Mouse (Mus musculus) forebrain, embryonic 14.5 days (tissue): ENCODE measurements around the gene Anks1b. TPM values are rescaled to one million over a fixed set of nuclear protein-coding genes. Genes with fewer than 3 reads are reported as not detected.

Source experiments
- ATAC-seq: fragments of 200-750 bp; cut with Nextera tagmentation; 2 replicates; pipeline ENCODE4 v1.8.0; 2017; ENCODE audit warnings: mild to moderate bottlenecking, moderate library complexity
- DNase-seq: peaks from one replicate; pipeline ENCODE4 v3.0.0-alpha.2; 2015; ENCODE audit warnings: low spot score
- H3K27ac ChIP-seq: fragments of 300-500 bp; sonication (generic); 2 replicates; pipeline ENCODE4 v1.5.1; 2014; ENCODE audit warnings: low read depth, mild to moderate bottlenecking, control low read depth, low read length, moderate library complexity
- H3K27me3 ChIP-seq: fragments of 300-500 bp; sonication (generic); replicated peaks from 2 replicates; pipeline ENCODE4 v1.6.1; 2014; ENCODE audit warnings: low read length, control low read depth, mixed read lengths; ENCODE audit not compliant: control insufficient read depth, insufficient read depth
- H3K36me3 ChIP-seq: fragments of 300-500 bp; sonication (generic); 2 replicates; pipeline ENCODE4 v1.6.1; 2014; ENCODE audit warnings: low read length, control low read depth; ENCODE audit not compliant: control insufficient read depth, insufficient read depth
- H3K4me1 ChIP-seq: fragments of 300-500 bp; sonication (generic); 2 replicates; pipeline ENCODE4 v1.6.1; 2014; ENCODE audit warnings: antibody characterized with exemption, low read length, control low read depth; ENCODE audit not compliant: control insufficient read depth, insufficient read depth
- H3K4me2 ChIP-seq: fragments of 300-500 bp; sonication (generic); 2 replicates; pipeline ENCODE4 v1.6.1; 2014; ENCODE audit warnings: mild to moderate bottlenecking, control low read depth, low read length
- H3K4me3 ChIP-seq: fragments of 300-500 bp; sonication (generic); 2 replicates; pipeline ENCODE4 v1.5.1; 2014; ENCODE audit warnings: low read depth, low read length, control low read depth
- H3K9ac ChIP-seq: fragments of 300-500 bp; sonication (generic); 2 replicates; pipeline ENCODE4 v1.6.1; 2014; ENCODE audit warnings: mild to moderate bottlenecking, low read length, control low read depth, moderate library complexity
- H3K9me3 ChIP-seq: fragments of 300-500 bp; sonication (generic); replicated peaks from 2 replicates; pipeline ENCODE4 v1.6.1; 2016; ENCODE audit warnings: low read length, control low read depth, mixed read lengths; ENCODE audit not compliant: control insufficient read depth
- WGBS: fragments of 180-500 bp; shearing (Covaris S2); extraction: QIAGEN DNeasy Blood & Tissue Kit; methylation state at CpG from one replicate; pipeline ENCODE4 v1.1.7; 2014; 5-methylcytosine and 5-hydroxymethylcytosine counted together
- polyA plus RNA-seq: library from polyadenylated mRNA; unstranded; fragments of >200 nt; fragmentation: Nextera tagmentation; extraction: Ambion mirVana; gene quantifications from 2 replicates; pipeline ENCODE4 v1.2.1, GENCODE M21; 2014

Anks1b gene
- polyA plus RNA-seq, 1 experiment from 2014 or later: 36.0 TPM

- DNase-seq (peak; percentile 58), ATAC-seq (peak; percentile 79)
- 15% methylated on average over 3 of the region's 3 CpGs for WGBS
- no peaks in the 10 kb centered on the region for H3K36me3 ChIP-seq
- no peaks in the 10 kb centered on the region for H3K4me1 ChIP-seq
- H3K27ac ChIP-seq: no peak overlapping the region
- H3K4me3 ChIP-seq: no peak overlapping the region
- no peak overlapping the region for H3K4me2 ChIP-seq
- no peak overlapping the region for H3K9ac ChIP-seq
- H3K27me3 ChIP-seq: no peaks in the 10 kb centered on the region
- no peaks in the 10 kb centered on the region for H3K9me3 ChIP-seq
These were observed 385.8 kb downstream of the Anks1b start for GRCm38 (mm10) chr10:90258944-90259714.

DNA sequence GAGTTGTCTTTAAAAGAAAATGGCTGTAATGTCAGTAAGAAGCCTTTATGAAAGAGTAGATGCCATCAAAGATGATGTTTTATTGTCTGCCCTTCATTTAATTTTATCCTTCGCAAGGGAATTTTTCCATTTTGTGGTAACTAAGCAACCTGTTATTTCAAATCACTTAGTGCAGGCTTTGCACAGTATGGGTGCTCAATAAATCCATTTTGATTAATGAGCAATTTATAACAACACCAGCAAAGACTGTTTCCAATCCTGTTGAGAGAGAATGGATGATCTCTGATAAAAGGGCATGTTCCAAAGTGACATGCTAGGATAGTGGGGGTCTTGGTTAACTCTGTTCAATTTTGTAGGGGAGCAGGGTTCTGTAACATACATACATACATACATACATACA lies 398.0 kb downstream of the Anks1b start:
- Histone ChIP-seq H3K27ac (no peak overlapping the region), H3K27me3 (no peaks in the 10 kb centered on the region), H3K36me3 (no peaks in the 10 kb centered on the region), H3K9me3 (no peaks in the 10 kb centered on the region), H3K9ac (no peak overlapping the region), H3K4me2 (no peak overlapping the region), H3K4me3 (no peak overlapping the region), H3K4me1 (no peaks in the 10 kb centered on the region)
- no peak; the same call in 1 of the 2 replicates for ATAC-seq
- peak; percentile 26 for DNase-seq
- 71% methylated on average over 1 of the region's 1 CpGs for WGBS

GRCm38 (mm10) chr10:90273311-90273710 lies 400.0 kb downstream of the Anks1b start:
- H3K36me3 ChIP-seq: no peaks in the 10 kb centered on the region
- DNase-seq: no peak
- no peak overlapping the region for H3K27ac ChIP-seq
- no peaks in the 10 kb centered on the region for H3K27me3 ChIP-seq
- H3K9me3 ChIP-seq: no peaks in the 10 kb centered on the region
- no peak overlapping the region for H3K4me2 ChIP-seq
- ATAC-seq: no peak
- WGBS: 87% methylated on average over 2 of the region's 2 CpGs
- H3K9ac ChIP-seq: no peak overlapping the region
- no peaks in the 10 kb centered on the region for H3K4me1 ChIP-seq
- no peak overlapping the region for H3K4me3 ChIP-seq

DNA sequence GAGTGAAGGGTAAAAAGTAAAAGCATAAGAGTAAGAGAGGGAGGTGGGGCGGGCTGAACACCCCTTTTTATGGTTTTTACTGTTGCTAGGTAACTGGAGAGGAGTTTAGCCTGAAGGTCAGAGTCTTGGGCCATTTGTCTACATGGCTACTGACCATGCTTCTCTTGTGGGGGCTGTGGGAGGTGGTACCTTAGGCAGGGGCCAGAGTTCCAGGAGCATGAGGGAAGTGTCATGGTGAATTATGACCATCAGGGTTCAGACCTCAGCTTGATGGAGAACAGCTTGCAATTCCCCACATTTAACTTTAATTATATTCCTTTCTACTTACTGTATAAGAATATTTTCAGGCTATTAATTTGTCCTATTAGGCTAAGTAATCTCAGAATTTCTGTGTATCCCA lies 413.3 kb downstream of the Anks1b start:
- H3K27ac ChIP-seq: no peak overlapping the region
- H3K4me3 ChIP-seq: no peak overlapping the region
- H3K9ac ChIP-seq: no peak overlapping the region
- WGBS: 89% methylated on average over 1 of the region's 1 CpGs
- no peaks in the 10 kb centered on the region for H3K27me3 ChIP-seq
- no peaks in the 10 kb centered on the region for H3K36me3 ChIP-seq
- DNase-seq (no peak), ATAC-seq (no peak)
- no peak overlapping the region for H3K4me2 ChIP-seq
- H3K9me3 ChIP-seq: no peaks in the 10 kb centered on the region
- H3K4me1 ChIP-seq: no peaks in the 10 kb centered on the region

- Histone ChIP-seq H3K27ac (no peak overlapping the region), H3K9me3 (no peaks in the 10 kb centered on the region), H3K4me2 (no peak overlapping the region), H3K4me1 (no peaks in the 10 kb centered on the region), H3K9ac (no peak overlapping the region), H3K36me3 (no peaks in the 10 kb centered on the region), H3K4me3 (no peak overlapping the region), H3K27me3 (no peaks in the 10 kb centered on the region)
- DNase-seq: no peak
- 70% methylated on average over 1 of the region's 1 CpGs for WGBS
- no peak for ATAC-seq
These were observed 429.9 kb downstream of the Anks1b start for GRCm38 (mm10) chr10:90303249-90303648.

DNA sequence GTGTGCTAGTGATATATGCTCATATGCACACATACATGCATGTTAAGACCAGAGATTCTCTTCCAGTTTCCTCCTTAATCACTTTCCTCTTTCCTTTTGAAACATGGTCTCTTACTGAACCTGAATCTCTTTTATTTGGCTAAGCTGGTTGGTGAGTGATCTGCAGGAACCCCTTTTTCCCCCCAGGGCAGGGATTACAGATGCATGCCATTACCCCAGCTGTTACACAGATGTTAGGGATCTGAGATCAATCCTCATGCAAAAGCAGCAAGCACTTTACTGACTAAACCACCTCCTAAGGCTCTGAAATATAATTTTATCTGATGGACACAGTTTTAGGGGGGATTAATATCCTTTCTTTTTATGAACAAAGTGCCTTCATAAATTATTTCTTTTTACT lies 432.8 kb downstream of the Anks1b start:
- H3K27ac ChIP-seq: no peak overlapping the region
- DNase-seq (no peak), ATAC-seq (no peak)
- H3K4me2 ChIP-seq: no peak overlapping the region
- H3K4me3 ChIP-seq: no peak overlapping the region
- no peaks in the 10 kb centered on the region for H3K36me3 ChIP-seq
- H3K4me1 ChIP-seq: no peaks in the 10 kb centered on the region
- no peak overlapping the region for H3K9ac ChIP-seq
- H3K27me3 ChIP-seq: no peaks in the 10 kb centered on the region
- no peaks in the 10 kb centered on the region for H3K9me3 ChIP-seq

DNA sequence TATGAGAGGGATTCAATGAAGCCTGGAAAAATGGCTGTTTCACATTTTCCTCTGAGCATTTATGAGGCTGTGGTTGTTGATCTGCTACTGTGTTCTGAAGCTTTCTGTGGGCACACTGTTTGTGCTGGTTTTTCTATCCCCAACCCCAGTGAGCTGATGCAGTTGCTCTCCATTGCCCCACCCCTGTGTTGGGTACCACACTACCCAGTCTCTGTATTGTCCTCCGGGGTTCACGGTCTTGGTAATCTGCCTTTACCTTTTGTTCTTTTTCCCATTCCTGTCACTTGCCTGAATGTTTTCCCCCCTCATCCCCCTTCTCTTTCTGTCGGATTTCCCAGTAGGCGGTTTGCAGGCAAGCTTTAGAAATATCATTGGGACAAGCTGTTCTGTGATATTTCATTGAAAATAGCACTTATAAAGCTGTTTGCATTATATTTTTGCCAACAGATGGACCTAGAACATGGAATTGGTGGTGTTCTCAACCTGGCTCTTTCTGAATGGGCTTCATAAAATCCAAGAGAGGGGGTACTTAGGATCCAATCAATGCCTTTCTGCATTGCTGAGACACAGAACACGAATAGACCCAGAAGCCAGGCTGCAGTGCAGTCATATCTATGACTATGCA lies 434.7 kb downstream of the Anks1b start:
- Histone ChIP-seq H3K4me3 (no peak overlapping the region), H3K9ac (no peak overlapping the region), H3K4me1 (no peaks in the 10 kb centered on the region), H3K27ac (no peak overlapping the region), H3K27me3 (no peaks in the 10 kb centered on the region), H3K9me3 (no peaks in the 10 kb centered on the region), H3K4me2 (no peak overlapping the region), H3K36me3 (no peaks in the 10 kb centered on the region)
- 44% methylated on average over 5 of the region's 5 CpGs for WGBS
- no peak for DNase-seq
- no peak for ATAC-seq

DNA sequence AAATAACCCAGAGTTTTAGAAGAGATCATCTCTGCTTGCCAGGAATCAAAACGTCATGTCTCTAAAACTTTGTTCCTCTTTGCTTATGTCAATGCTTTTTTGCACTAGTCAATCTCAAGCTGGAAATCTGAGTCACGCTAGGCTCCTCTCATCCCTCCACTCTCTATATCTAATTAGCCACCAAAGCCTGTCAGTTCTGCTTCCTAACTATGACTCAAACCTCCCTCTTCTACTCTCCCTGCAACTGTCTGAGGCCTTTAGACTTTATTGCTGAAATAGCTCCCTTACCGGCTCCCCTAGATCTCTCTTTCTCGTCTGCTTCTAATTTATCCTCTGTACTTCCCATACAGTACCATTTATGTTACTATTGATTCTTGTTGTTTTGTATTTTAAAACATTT lies 456.5 kb downstream of the Anks1b start:
- Histone ChIP-seq H3K27ac (no peak overlapping the region), H3K9ac (no peak overlapping the region), H3K4me3 (no peak overlapping the region), H3K9me3 (no peaks in the 10 kb centered on the region), H3K4me2 (no peak overlapping the region), H3K4me1 (no peaks in the 10 kb centered on the region), H3K36me3 (no peaks in the 10 kb centered on the region), H3K27me3 (no peaks in the 10 kb centered on the region)
- ATAC-seq (no peak), DNase-seq (no peak)
- 93% methylated on average over 4 of the region's 4 CpGs for WGBS

DNA sequence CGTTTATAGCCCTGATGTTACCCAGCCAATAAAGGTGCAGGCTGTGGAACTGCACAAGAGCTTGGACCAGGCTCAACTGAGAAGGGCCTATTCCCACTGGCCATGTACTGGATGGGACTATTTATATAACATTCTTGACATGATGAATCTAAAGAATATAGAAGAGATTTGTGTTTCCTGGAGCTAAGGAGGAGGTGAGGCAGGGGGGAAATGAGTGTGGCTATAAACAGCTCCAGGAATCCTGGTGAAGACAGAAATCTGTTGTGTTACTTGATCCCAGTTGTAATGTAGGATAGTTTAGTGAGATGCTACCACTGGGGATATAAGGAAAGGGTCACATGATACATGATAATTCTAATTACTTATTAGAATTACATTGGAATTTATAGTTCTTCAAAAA lies 472.1 kb downstream of the Anks1b start:
- no peak overlapping the region for H3K27ac ChIP-seq
- no peak for ATAC-seq
- H3K4me3 ChIP-seq: no peak overlapping the region
- H3K27me3 ChIP-seq: no peaks in the 10 kb centered on the region
- no peak for DNase-seq
- H3K4me2 ChIP-seq: no peak overlapping the region
- H3K4me1 ChIP-seq: no peaks in the 10 kb centered on the region
- no peaks in the 10 kb centered on the region for H3K9me3 ChIP-seq
- WGBS: 90% methylated on average over 1 of the region's 1 CpGs
- H3K36me3 ChIP-seq: no peaks in the 10 kb centered on the region
- no peak overlapping the region for H3K9ac ChIP-seq
